Mouse (Mus musculus): ENCODE data around the gene Iglon5.

Gene Iglon5

GRCm38 (mm10) chr7:43489631-43490125 lies at the start of gene Iglon5:
Gene Iglon5, minus strand, starts transcription at chr7:43490075.
- DNase-seq (ENCODE audit: extremely low spot score): peak; percentile 30

- no peak for DNase-seq (ENCODE audit: extremely low spot score)
Measured at GRCm38 (mm10) chr7:43538524-43538923, 48.6 kb upstream of the Iglon5 start.

- no peak for DNase-seq (ENCODE audit: extremely low spot score)
Measured at GRCm38 (mm10) chr7:43532936-43533505, 43.1 kb upstream of the Iglon5 start.

- no peak for DNase-seq (ENCODE audit: extremely low spot score)
Measured at GRCm38 (mm10) chr7:43530216-43530785, 40.4 kb upstream of the Iglon5 start.

- no peak for DNase-seq (ENCODE audit: extremely low spot score)
Measured at GRCm38 (mm10) chr7:43525313-43525712, 35.4 kb upstream of the Iglon5 start.

- no peak for DNase-seq (ENCODE audit: extremely low spot score)
Measured at GRCm38 (mm10) chr7:43522776-43523175, 32.9 kb upstream of the Iglon5 start.

GRCm38 (mm10) chr7:43518341-43518740 lies 28.5 kb upstream of the Iglon5 start:
- DNase-seq (ENCODE audit: extremely low spot score): no peak

- no peak for DNase-seq (ENCODE audit: extremely low spot score)
Measured at GRCm38 (mm10) chr7:43515076-43515475, 25.2 kb upstream of the Iglon5 start.

GRCm38 (mm10) chr7:43512519-43512918 lies 22.6 kb upstream of the Iglon5 start:
- DNase-seq (ENCODE audit: extremely low spot score): no peak

GRCm38 (mm10) chr7:43511707-43512478 lies 22.0 kb upstream of the Iglon5 start:
- no peak for DNase-seq (ENCODE audit: extremely low spot score)

- peak; percentile 31 for DNase-seq (ENCODE audit: extremely low spot score)
Measured at GRCm38 (mm10) chr7:43495343-43496021, 5.6 kb upstream of the Iglon5 start.

- DNase-seq (ENCODE audit: extremely low spot score): no peak
Measured at GRCm38 (mm10) chr7:43490861-43491260, 986 bp upstream of the Iglon5 start.

GRCm38 (mm10) chr7:43490182-43490584 lies 308 bp upstream of the Iglon5 start:
- DNase-seq (ENCODE audit: extremely low spot score): peak; percentile 81

- DNase-seq (ENCODE audit: extremely low spot score): no peak
Measured at GRCm38 (mm10) chr7:43488646-43489045, 1.2 kb downstream of the Iglon5 start.

- no peak for DNase-seq (ENCODE audit: extremely low spot score)
Measured at GRCm38 (mm10) chr7:43483236-43483635, 6.6 kb downstream of the Iglon5 start.

GRCm38 (mm10) chr7:43482090-43482716 lies 7.7 kb downstream of the Iglon5 start:
- DNase-seq (ENCODE audit: extremely low spot score): no peak

GRCm38 (mm10) chr7:43481191-43481590 lies 8.7 kb downstream of the Iglon5 start:
- no peak for DNase-seq (ENCODE audit: extremely low spot score)

- peak; percentile 10 for DNase-seq (ENCODE audit: extremely low spot score)
Measured at GRCm38 (mm10) chr7:43476376-43476775, 13.5 kb downstream of the Iglon5 start.

- DNase-seq (ENCODE audit: extremely low spot score): no peak
Measured at GRCm38 (mm10) chr7:43475706-43476105, 14.2 kb downstream of the Iglon5 start.

- peak; percentile 56 for DNase-seq (ENCODE audit: extremely low spot score)
Measured at GRCm38 (mm10) chr7:43470373-43470772, 19.5 kb downstream of the Iglon5 start.

GRCm38 (mm10) chr7:43466099-43466694 lies 23.7 kb downstream of the Iglon5 start:
- DNase-seq (ENCODE audit: extremely low spot score): peak; percentile 78

Data from embryo, embryonic 9.5 days (tissue).